Mouse (Mus musculus): ENCODE data around the gene Shoc2. TPM values are rescaled to one million over a fixed set of nuclear protein-coding genes. Genes with fewer than 3 reads are reported as not detected.

The Shoc2 gene
- polyA plus RNA-seq, 1 experiment from 2014 or later: 50.5 TPM

DNA sequence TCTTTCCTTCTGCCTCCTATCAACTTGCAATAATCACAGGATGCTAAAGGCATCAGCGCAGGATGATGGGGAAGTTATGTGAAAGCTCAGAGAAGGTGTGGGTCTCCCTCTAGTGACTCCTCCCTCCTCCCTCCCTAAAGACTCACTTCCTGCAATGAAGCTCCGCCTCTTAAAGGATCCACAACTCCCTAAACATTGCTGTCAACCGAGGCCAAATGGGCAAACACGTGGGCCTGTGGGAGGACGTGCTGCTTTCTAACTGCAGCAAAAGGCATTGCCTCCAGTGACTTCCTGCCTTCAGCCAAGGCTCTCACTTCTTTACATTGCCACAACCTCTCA is 96.9 kb downstream of the Shoc2 start:
- no peak for ATAC-seq (ENCODE audit: insufficient number of reproducible peaks, insufficient read depth, low FRiP score, low TSS enrichment, low read depth)
- WGBS: 42% methylated on average over 5 of the region's 5 CpGs
- no peaks in the 10 kb centered on the region for H3K9me3 ChIP-seq
- no peak overlapping the region for H3K4me3 ChIP-seq
- H3K27ac ChIP-seq: no peak overlapping the region
- H3K36me3 ChIP-seq: peaks cover 6% of the 10 kb centered on the region
- no peak overlapping the region for H3K9ac ChIP-seq
- H3K4me2 ChIP-seq: no peak overlapping the region
- H3K4me1 ChIP-seq: peaks cover 19% of the 10 kb centered on the region
- H3K27me3 ChIP-seq: peaks cover 24% of the 10 kb centered on the region

DNA sequence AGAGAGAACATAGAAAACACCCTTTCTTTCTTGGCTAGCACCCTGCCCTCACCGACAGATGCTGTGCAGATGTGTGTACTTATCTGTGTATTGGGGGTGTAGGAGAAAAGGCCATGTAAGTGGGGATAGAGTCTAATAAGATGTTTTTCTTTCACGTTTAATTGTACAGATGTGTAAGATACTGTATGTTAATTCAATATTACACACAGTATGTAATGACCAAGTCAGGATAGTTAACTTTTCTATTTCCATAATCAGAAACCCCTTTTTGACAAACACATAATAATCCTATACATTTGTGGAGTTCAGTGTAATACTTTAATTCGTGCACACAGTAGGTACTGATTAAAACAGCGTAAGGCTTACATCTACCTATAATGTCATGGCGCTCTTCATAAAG is 99.7 kb downstream of the Shoc2 start, which contains the start of gene Adra2a:
TSS of gene Adra2a (plus strand) at position 301 of the 400 bp plus-strand sequence.
- H3K27me3 ChIP-seq: peaks cover 52% of the 10 kb centered on the region
- ATAC-seq (ENCODE audit: insufficient number of reproducible peaks, insufficient read depth, low FRiP score, low TSS enrichment, low read depth): no peak
- no peaks in the 10 kb centered on the region for H3K36me3 ChIP-seq
- peaks cover 45% of the 10 kb centered on the region for H3K4me1 ChIP-seq
- peak within 1 kb of the TSS; percentile 73 for H3K9ac ChIP-seq
- H3K27ac ChIP-seq: 0 out of 2 replicates have a peak within 1 kb of the TSS, but pooled peaks have one; percentile 22
- WGBS: 70% methylated on average over 5 of the region's 5 CpGs
- peak within 1 kb of the TSS; percentile 57 for H3K4me3 ChIP-seq
- H3K9me3 ChIP-seq: no peaks in the 10 kb centered on the region
- peak within 1 kb of the TSS; percentile 99 for H3K4me2 ChIP-seq

- H3K9me3 ChIP-seq: no peaks in the 10 kb centered on the region
- under 1% methylated on average over 59 of the region's 59 CpGs for WGBS
- peak overlapping the region; percentile 73 for H3K9ac ChIP-seq
- H3K27me3 ChIP-seq: peaks cover 61% of the 10 kb centered on the region
- H3K4me3 ChIP-seq: peak overlapping the region; percentile 57
- peak; percentile 72 for ATAC-seq (ENCODE audit: insufficient number of reproducible peaks, insufficient read depth, low FRiP score, low TSS enrichment, low read depth)
- H3K36me3 ChIP-seq: no peaks in the 10 kb centered on the region
- 0 out of 2 replicates have a peak overlapping the region, but pooled peaks have one; percentile 22 for H3K27ac ChIP-seq
- H3K4me1 ChIP-seq: peaks cover 45% of the 10 kb centered on the region
- H3K4me2 ChIP-seq: peak overlapping the region; percentile 99
These were observed 100.6 kb downstream of the Shoc2 start for GRCm38 (mm10) chr19:54044507-54045371.

- Histone ChIP-seq H3K4me3 (peak overlapping the region; percentile 57), H3K36me3 (no peaks in the 10 kb centered on the region), H3K9ac (peak overlapping the region; percentile 73), H3K27ac (0 out of 2 replicates have a peak overlapping the region, but pooled peaks have one; percentile 22), H3K9me3 (no peaks in the 10 kb centered on the region), H3K27me3 (peaks cover 66% of the 10 kb centered on the region), H3K4me2 (peak overlapping the region; percentile 99), H3K4me1 (peaks cover 45% of the 10 kb centered on the region)
- WGBS: under 1% methylated on average over 29 of the region's 29 CpGs
- ATAC-seq (ENCODE audit: insufficient number of reproducible peaks, insufficient read depth, low FRiP score, low TSS enrichment, low read depth): peak; percentile 26; the same call in 1 of the 2 replicates
These were observed 101.3 kb downstream of the Shoc2 start for GRCm38 (mm10) chr19:54045412-54045811.

- peak overlapping the region; percentile 66 for H3K9ac ChIP-seq
These were observed 102.0 kb downstream of the Shoc2 start for GRCm38 (mm10) chr19:54045931-54046683.

DNA sequence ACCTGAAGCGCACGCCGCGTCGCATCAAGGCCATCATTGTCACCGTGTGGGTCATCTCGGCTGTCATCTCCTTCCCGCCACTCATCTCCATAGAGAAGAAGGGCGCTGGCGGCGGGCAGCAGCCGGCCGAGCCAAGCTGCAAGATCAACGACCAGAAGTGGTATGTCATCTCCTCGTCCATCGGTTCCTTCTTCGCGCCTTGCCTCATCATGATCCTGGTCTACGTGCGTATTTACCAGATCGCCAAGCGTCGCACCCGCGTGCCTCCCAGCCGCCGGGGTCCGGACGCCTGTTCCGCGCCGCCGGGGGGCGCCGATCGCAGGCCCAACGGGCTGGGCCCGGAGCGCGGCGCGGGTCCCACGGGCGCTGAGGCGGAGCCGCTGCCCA is 102.6 kb downstream of the Shoc2 start:
- peak overlapping the region; percentile 57 for H3K4me3 ChIP-seq
- H3K4me1 ChIP-seq: peaks cover 42% of the 10 kb centered on the region
- H3K9ac ChIP-seq: peak overlapping the region; percentile 66
- H3K27me3 ChIP-seq: peaks cover 79% of the 10 kb centered on the region
- H3K9me3 ChIP-seq: no peaks in the 10 kb centered on the region
- H3K36me3 ChIP-seq: no peaks in the 10 kb centered on the region
- no peak for ATAC-seq (ENCODE audit: insufficient number of reproducible peaks, insufficient read depth, low FRiP score, low TSS enrichment, low read depth)
- peak overlapping the region; percentile 99 for H3K4me2 ChIP-seq
- WGBS: under 1% methylated on average over 45 of the region's 46 CpGs
- no peak overlapping the region for H3K27ac ChIP-seq

More at GRCm38 (mm10) chr19:54045931-54046683, 102.0 kb downstream of the Shoc2 start:
- Histone ChIP-seq H3K4me1 (peaks cover 42% of the 10 kb centered on the region), H3K27ac (no peak overlapping the region), H3K36me3 (no peaks in the 10 kb centered on the region), H3K9me3 (no peaks in the 10 kb centered on the region), H3K27me3 (peaks cover 73% of the 10 kb centered on the region), H3K4me2 (peak overlapping the region; percentile 99), H3K4me3 (peak overlapping the region; percentile 57)
- 3% methylated on average over 55 of the region's 55 CpGs for WGBS
- ATAC-seq (ENCODE audit: insufficient number of reproducible peaks, insufficient read depth, low FRiP score, low TSS enrichment, low read depth): no peak

DNA sequence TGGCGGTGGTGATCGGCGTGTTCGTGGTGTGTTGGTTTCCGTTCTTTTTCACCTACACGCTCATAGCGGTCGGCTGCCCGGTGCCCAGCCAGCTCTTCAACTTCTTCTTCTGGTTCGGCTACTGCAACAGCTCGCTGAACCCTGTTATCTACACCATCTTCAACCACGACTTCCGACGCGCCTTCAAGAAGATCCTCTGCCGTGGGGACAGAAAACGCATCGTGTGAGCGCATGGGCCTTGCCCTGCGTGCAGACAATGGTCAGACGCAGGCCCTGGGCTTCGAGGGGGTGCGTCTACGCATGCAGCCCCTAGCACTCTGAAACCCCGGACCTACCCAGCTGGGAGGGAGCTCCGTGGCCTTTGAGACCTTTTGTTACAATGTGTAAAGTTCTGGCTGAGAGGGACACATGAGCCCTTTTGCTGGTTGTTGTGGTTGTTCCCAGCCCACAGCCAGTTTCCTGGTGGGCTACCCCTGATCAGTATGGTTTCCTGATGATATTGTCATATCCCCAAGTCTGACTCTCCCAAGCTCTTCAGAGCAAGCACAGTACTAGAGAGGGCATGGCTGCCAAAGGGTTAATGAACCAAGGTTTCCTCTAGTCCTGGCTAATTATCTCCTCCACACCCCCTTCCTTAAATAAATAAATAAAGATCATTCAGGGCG is 103.4 kb downstream of the Shoc2 start:
- Histone ChIP-seq H3K4me1 (peaks cover 42% of the 10 kb centered on the region), H3K4me3 (peak overlapping the region; percentile 57), H3K9me3 (no peaks in the 10 kb centered on the region), H3K27me3 (peaks cover 81% of the 10 kb centered on the region), H3K27ac (no peak overlapping the region), H3K4me2 (peak overlapping the region; percentile 99), H3K36me3 (no peaks in the 10 kb centered on the region), H3K9ac (peak overlapping the region; percentile 66)
- ATAC-seq (ENCODE audit: insufficient number of reproducible peaks, insufficient read depth, low FRiP score, low TSS enrichment, low read depth): no peak
- under 1% methylated on average over 27 of the region's 27 CpGs for WGBS

DNA sequence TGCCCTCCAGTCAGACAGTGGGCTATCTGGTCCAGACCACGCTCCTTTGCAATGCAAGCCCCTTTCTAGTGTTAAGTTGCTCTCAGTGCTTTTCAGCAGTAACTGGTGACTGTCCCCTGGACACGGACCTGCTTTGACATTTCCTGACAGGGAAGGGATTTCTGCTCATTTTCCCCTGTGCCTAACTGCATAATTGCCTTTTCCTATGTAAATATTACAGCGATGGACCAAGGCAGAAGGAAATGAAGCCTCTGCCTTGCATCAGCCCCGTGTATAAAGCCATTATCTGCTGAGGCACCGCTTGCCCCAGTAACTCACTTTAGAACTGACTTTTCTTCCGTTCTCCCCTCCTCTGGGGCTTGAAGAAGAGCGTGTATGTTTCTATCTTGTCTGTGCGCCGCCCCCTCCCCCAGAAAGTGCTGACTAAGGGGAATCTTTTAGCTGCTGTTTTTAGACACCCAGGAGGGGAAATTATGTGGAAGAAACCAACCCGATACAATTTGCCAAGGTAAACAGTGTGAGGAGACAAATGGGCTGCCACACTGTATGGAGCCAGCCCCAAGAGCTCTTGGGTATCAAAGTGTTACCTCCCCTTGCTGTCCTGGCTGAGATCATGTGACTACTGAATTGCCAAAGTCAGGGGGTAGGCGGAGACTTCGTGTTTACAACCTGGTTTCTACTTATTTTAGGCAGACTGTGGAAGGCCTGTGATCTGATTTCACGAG is 104.2 kb downstream of the Shoc2 start:
- Histone ChIP-seq H3K4me2 (peak overlapping the region; percentile 99), H3K9ac (no peak overlapping the region), H3K4me1 (peaks cover 42% of the 10 kb centered on the region), H3K27ac (no peak overlapping the region), H3K27me3 (peaks cover 77% of the 10 kb centered on the region), H3K36me3 (no peaks in the 10 kb centered on the region), H3K9me3 (no peaks in the 10 kb centered on the region), H3K4me3 (peak overlapping the region; percentile 16)
- no peak for ATAC-seq (ENCODE audit: insufficient number of reproducible peaks, insufficient read depth, low FRiP score, low TSS enrichment, low read depth)
- 6% methylated on average over 13 of the region's 13 CpGs for WGBS

DNA sequence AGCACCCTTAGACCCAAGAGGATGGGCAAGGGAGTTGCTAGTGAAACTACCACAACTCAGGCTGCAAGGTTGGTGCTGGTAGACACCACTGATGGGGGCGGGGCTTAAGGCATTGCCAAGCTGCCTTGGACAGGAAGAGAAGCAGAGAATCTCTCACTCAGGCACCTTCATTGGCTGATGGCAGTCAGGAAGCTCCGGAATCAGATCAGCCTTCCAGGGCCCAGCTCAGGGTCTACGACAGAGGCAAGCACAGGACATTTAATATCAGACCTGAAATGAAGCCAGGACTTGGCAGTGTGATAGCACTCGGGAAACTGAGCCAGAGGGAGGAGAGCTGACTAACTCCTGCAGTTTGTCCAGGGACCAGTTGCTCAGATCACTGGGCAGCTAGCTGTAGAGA is 107.5 kb downstream of the Shoc2 start:
- no peaks in the 10 kb centered on the region for H3K9me3 ChIP-seq
- peaks cover 20% of the 10 kb centered on the region for H3K4me1 ChIP-seq
- no peak overlapping the region for H3K4me2 ChIP-seq
- WGBS: 55% methylated on average over 4 of the region's 4 CpGs
- no peaks in the 10 kb centered on the region for H3K36me3 ChIP-seq
- H3K27me3 ChIP-seq: peaks cover 50% of the 10 kb centered on the region
- H3K27ac ChIP-seq: no peak overlapping the region
- no peak overlapping the region for H3K4me3 ChIP-seq
- ATAC-seq (ENCODE audit: insufficient number of reproducible peaks, insufficient read depth, low FRiP score, low TSS enrichment, low read depth): no peak
- H3K9ac ChIP-seq: no peak overlapping the region

GRCm38 (mm10) chr19:54055845-54056244 is 111.7 kb downstream of the Shoc2 start:
- Histone ChIP-seq H3K9me3 (no peaks in the 10 kb centered on the region), H3K4me3 (no peak overlapping the region), H3K4me2 (no peak overlapping the region), H3K27ac (no peak overlapping the region), H3K36me3 (no peaks in the 10 kb centered on the region), H3K27me3 (peaks cover 10% of the 10 kb centered on the region), H3K9ac (no peak overlapping the region), H3K4me1 (no peaks in the 10 kb centered on the region)
- WGBS: 63% methylated on average over 5 of the region's 5 CpGs
- ATAC-seq (ENCODE audit: insufficient number of reproducible peaks, insufficient read depth, low FRiP score, low TSS enrichment, low read depth): no peak

- H3K4me1 ChIP-seq: no peaks in the 10 kb centered on the region
These were observed 124.3 kb downstream of the Shoc2 start for GRCm38 (mm10) chr19:54068447-54068846.

More at GRCm38 (mm10) chr19:54068447-54068846, 124.3 kb downstream of the Shoc2 start:
- Histone ChIP-seq H3K36me3 (no peaks in the 10 kb centered on the region), H3K27ac (no peak overlapping the region), H3K4me3 (no peak overlapping the region), H3K9me3 (no peaks in the 10 kb centered on the region), H3K4me2 (no peak overlapping the region), H3K27me3 (no peaks in the 10 kb centered on the region), H3K9ac (no peak overlapping the region)
- 85% methylated on average over 7 of the region's 7 CpGs for WGBS
- no peak for ATAC-seq (ENCODE audit: insufficient number of reproducible peaks, insufficient read depth, low FRiP score, low TSS enrichment, low read depth)

Data from embryonic facial prominence, embryonic 13.5 days (tissue).